Mouse (Mus musculus) heart, adult 2 months (tissue): ENCODE results near the gene Klk13. TPM values are rescaled to one million over a fixed set of nuclear protein-coding genes. Genes with fewer than 3 reads are reported as not detected.

ENCODE experiments used
- DNase-seq, 2 experiments: peaks; one replicate each; pipeline ENCODE4 v3.0.0; 2021
- H3K27ac ChIP-seq: fragments of 200-600 bp; 2 replicates; pipeline ENCODE4 v1.8.1; 2022
- H3K27me3 ChIP-seq: fragments of 200-500 bp; 2 replicates; pipeline ENCODE4 v1.6.1; 2012; ENCODE audit warnings: mild to moderate bottlenecking, low read length, inconsistent platforms, mixed read lengths; ENCODE audit not compliant: control insufficient read depth, insufficient read depth
- H3K36me3 ChIP-seq: fragments of 200-500 bp; 2 replicates; pipeline ENCODE4 v1.6.1; 2012; ENCODE audit warnings: low read length, inconsistent platforms; ENCODE audit not compliant: control insufficient read depth, insufficient read depth
- H3K4me1 ChIP-seq: fragments of 200-500 bp; 2 replicates; pipeline ENCODE4 v1.6.1; 2011; ENCODE audit warnings: low read length; ENCODE audit not compliant: control insufficient read depth, insufficient read depth
- H3K4me3 ChIP-seq: fragments of 200-600 bp; 2 replicates; pipeline ENCODE4 v1.8.1; 2022
- H3K79me2 ChIP-seq: fragments of 200-500 bp; replicated peaks from 2 replicates; pipeline ENCODE4 v1.6.1; 2012; ENCODE audit warnings: mild to moderate bottlenecking, inconsistent platforms, low read length, moderate library complexity, mixed read lengths; ENCODE audit not compliant: control insufficient read depth, insufficient read depth
- H3K9ac ChIP-seq: fragments of 200-500 bp; 2 replicates; pipeline ENCODE4 v1.6.1; 2012; ENCODE audit warnings: low read depth, mild to moderate bottlenecking, control low read depth, inconsistent platforms, low read length, mixed read lengths
- CTCF ChIP-seq: fragments of 200-600 bp; IDR thresholded peaks from 2 replicates; pipeline ENCODE4 v1.8.1; 2022; ENCODE audit warnings: antibody characterized with exemption, mild to moderate bottlenecking, moderate library complexity
- EP300 ChIP-seq: fragments of 200-500 bp; IDR thresholded peaks from 2 replicates; pipeline ENCODE4 v1.6.1; 2011; ENCODE audit warnings: low read depth, low read length, control low read depth; ENCODE audit not compliant: insufficient read depth
- POLR2A ChIP-seq: fragments of 200-500 bp; IDR thresholded peaks from 2 replicates; pipeline ENCODE4 v1.6.1; 2011; ENCODE audit warnings: mild to moderate bottlenecking, low read depth, low read length, control low read depth; ENCODE audit not compliant: insufficient read depth
- WGBS: fragments of 180-500 bp; shearing (Covaris S2); methylation state at CpG from one replicate; pipeline ENCODE4 v1.1.7; 2018; 5-methylcytosine and 5-hydroxymethylcytosine counted together
- intact Hi-C: fragments of 180-260 bp; cut with DNase I; formaldehyde crosslinking; loops from one replicate; pipeline ENCODE4 v1.15.1; 2025
- polyA plus RNA-seq: library from polyadenylated mRNA; depleted of rRNA; stranded (reverse); fragments of >200 nt; gene quantifications from 2 replicates; pipeline ENCODE4 v1.2.3, GENCODE M21; 2012
- total RNA-seq, 2 experiments: library from RNA; stranded (reverse); gene quantifications; 2 replicates each; pipeline ENCODE4 v1.2.3; 2021

The Klk13 gene
- total and polyA plus RNA-seq, 3 experiments = 0.18 TPM; not detected in 2

- no peak for DNase-seq
- intact Hi-C loops = no loop called here
- Histone ChIP-seq H3K4me3 (no peak within 1 kb of the TSS), H3K27me3 (no peaks in the 10 kb centered on the region), H3K9ac (no peak within 1 kb of the TSS), H3K79me2 (no peaks in the 10 kb centered on the region), H3K36me3 (no peaks in the 10 kb centered on the region), H3K4me1 (peaks cover 1% of the 10 kb centered on the region; the same call in 1 of the 2 replicates), H3K27ac (no peak within 1 kb of the TSS)
- TF ChIP-seq POLR2A (no peak), EP300 (no peak), CTCF (no peak)
These were observed 22.2 kb upstream of the Klk13 start, which contains the start of gene Klk14 for GRCm38 (mm10) chr7:43690118-43690517. TSS of gene Klk14 (plus strand) at chr7:43690418.

- no peak for DNase-seq
- WGBS = 75% methylated on average over 3 of the region's 3 CpGs
- Histone ChIP-seq H3K9ac (no peak overlapping the region), H3K27ac (no peak overlapping the region), H3K79me2 (no peaks in the 10 kb centered on the region), H3K4me1 (no peaks in the 10 kb centered on the region), H3K27me3 (no peaks in the 10 kb centered on the region; the same call in 1 of the 2 replicates), H3K4me3 (no peak overlapping the region), H3K36me3 (no peaks in the 10 kb centered on the region)
- intact Hi-C loops = no loop called here
- TF ChIP-seq CTCF (no peak), EP300 (no peak), POLR2A (no peak)
These were observed 2.3 kb upstream of the Klk13 start for GRCm38 (mm10) chr7:43710031-43710430.

- Histone ChIP-seq H3K27ac (no peak overlapping the region), H3K79me2 (no peaks in the 10 kb centered on the region), H3K9ac (no peak overlapping the region), H3K27me3 (no peaks in the 10 kb centered on the region; the same call in 1 of the 2 replicates), H3K4me3 (no peak overlapping the region), H3K36me3 (no peaks in the 10 kb centered on the region), H3K4me1 (no peaks in the 10 kb centered on the region)
- TF ChIP-seq CTCF (no peak), EP300 (no peak), POLR2A (no peak)
- intact Hi-C loops = no loop called here
- 10% methylated on average over 9 of the region's 9 CpGs for WGBS
- DNase-seq = no peak
These were observed 550 bp downstream of the Klk13 start for GRCm38 (mm10) chr7:43712917-43713316.

GRCm38 (mm10) chr7:43713741-43714351, 1.5 kb downstream of the Klk13 start:
- no peaks in the 10 kb centered on the region for H3K79me2 ChIP-seq
- no peaks in the 10 kb centered on the region for H3K36me3 ChIP-seq
- intact Hi-C loops = no loop called here
- no peak overlapping the region for H3K4me3 ChIP-seq
- H3K27me3 ChIP-seq = no peaks in the 10 kb centered on the region; the same call in 1 of the 2 replicates
- TF ChIP-seq CTCF (no peak), POLR2A (no peak)
- no peak overlapping the region for H3K9ac ChIP-seq
- 8% methylated on average over 19 of the region's 19 CpGs for WGBS
- H3K27ac ChIP-seq = no peak overlapping the region
- DNase-seq = no peak
- H3K4me1 ChIP-seq = no peaks in the 10 kb centered on the region

- no peak overlapping the region for H3K4me3 ChIP-seq
- peaks cover 3% of the 10 kb centered on the region; the same call in 1 of the 2 replicates for H3K36me3 ChIP-seq
- peaks cover 5% of the 10 kb centered on the region for H3K4me1 ChIP-seq
- intact Hi-C loops = loop anchor here (5.0 kb wide), 1 partner anchor 65 kb away; no protein-coding TSS in a partner anchor
- H3K27me3 ChIP-seq = no peaks in the 10 kb centered on the region
- peak overlapping the region; percentile 32 for H3K27ac ChIP-seq
- DNase-seq = peak; percentile 38 to 58
- no peaks in the 10 kb centered on the region for H3K79me2 ChIP-seq
- 31% methylated on average over 1 of the region's 1 CpGs for whole genome bisulfite sequencing
- TF ChIP-seq CTCF = no peak
- TF ChIP-seq POLR2A = no peak
- no peak for TF ChIP-seq EP300
- no peak overlapping the region for H3K9ac ChIP-seq
These were observed 35.4 kb downstream of the Klk13 start for GRCm38 (mm10) chr7:43747788-43748187.

GRCm38 (mm10) chr7:43752806-43753205, 40.4 kb downstream of the Klk13 start:
- WGBS = 27% methylated on average over 2 of the region's 2 CpGs
- Histone ChIP-seq H3K79me2 (no peaks in the 10 kb centered on the region), H3K27me3 (no peaks in the 10 kb centered on the region), H3K4me1 (peaks cover 5% of the 10 kb centered on the region), H3K36me3 (no peaks in the 10 kb centered on the region), H3K4me3 (no peak overlapping the region), H3K27ac (no peak overlapping the region), H3K9ac (no peak overlapping the region)
- TF ChIP-seq EP300 (no peak), POLR2A (no peak), CTCF (no peak)
- intact Hi-C loops = no loop called here
- DNase-seq = no peak
